Mouse (Mus musculus): Measurements from ENCODE around the gene Spata1. TPM values are rescaled to one million over a fixed set of nuclear protein-coding genes. Genes with fewer than 3 reads are reported as not detected.

The Spata1 gene
- polyA plus RNA-seq, 1 experiment: 2.5 TPM

DNA sequence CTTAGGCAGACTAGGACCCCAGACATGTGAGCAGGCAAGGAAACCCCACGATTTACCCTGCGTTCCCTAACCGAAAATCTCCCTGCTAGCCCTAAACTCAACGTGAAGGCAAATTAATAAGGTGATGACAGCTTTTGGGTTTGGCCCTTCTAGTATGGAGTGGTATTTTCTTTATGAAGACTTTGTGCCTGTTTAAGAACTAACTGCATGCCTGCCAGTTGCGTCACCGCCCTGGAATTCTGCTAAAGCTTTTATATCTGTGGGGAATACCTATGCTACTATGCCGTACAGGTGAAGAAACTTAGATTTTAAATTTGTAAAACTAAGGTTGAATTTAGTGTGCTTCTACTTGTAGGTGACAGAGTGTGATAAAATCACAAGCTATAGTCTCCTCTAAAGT lies 87.1 kb downstream of the Spata1 start:
- Histone ChIP-seq H3K4me3 (ENCODE audit: control insufficient read depth, insufficient read depth, low read length) (no peak overlapping the region), H3K36me3 (ENCODE audit: control insufficient read depth, insufficient read depth, low read length) (no peaks in the 10 kb centered on the region), H3K27ac (ENCODE audit: control insufficient read depth, insufficient read depth, low read length) (no peak overlapping the region), H3K27me3 (ENCODE audit: control insufficient read depth, insufficient read depth, low read length) (no peaks in the 10 kb centered on the region), H3K4me1 (replicated peaks; ENCODE audit: control insufficient read depth, insufficient read depth, low read length) (no peaks in the 10 kb centered on the region)
- DNase-seq: no peak
- no peak for TF ChIP-seq CTCF (IDR thresholded peaks at IDR 0.05; ENCODE audit: borderline replicate concordance, control insufficient read depth, extremely low read depth, insufficient read depth, low read length, poor library complexity)
- TF ChIP-seq POLR2A (IDR thresholded peaks at IDR 0.05; ENCODE audit: control insufficient read depth, extremely low read depth, insufficient read depth, low read length, poor library complexity): no peak
- 93% methylated on average over 7 of the region's 7 CpGs for WGBS

- Histone ChIP-seq H3K4me3 (ENCODE audit: control insufficient read depth, insufficient read depth, low read length) (no peak overlapping the region), H3K4me1 (replicated peaks; ENCODE audit: control insufficient read depth, insufficient read depth, low read length) (no peaks in the 10 kb centered on the region), H3K27ac (ENCODE audit: control insufficient read depth, insufficient read depth, low read length) (no peak overlapping the region), H3K27me3 (ENCODE audit: control insufficient read depth, insufficient read depth, low read length) (no peaks in the 10 kb centered on the region), H3K36me3 (ENCODE audit: control insufficient read depth, insufficient read depth, low read length) (no peaks in the 10 kb centered on the region)
- TF ChIP-seq POLR2A (IDR thresholded peaks at IDR 0.05; ENCODE audit: control insufficient read depth, extremely low read depth, insufficient read depth, low read length, poor library complexity): no peak
- TF ChIP-seq CTCF (IDR thresholded peaks at IDR 0.05; ENCODE audit: borderline replicate concordance, control insufficient read depth, extremely low read depth, insufficient read depth, low read length, poor library complexity): no peak
- 96% methylated on average over 2 of the region's 2 CpGs for WGBS
- no peak for DNase-seq
Measured at GRCm38 (mm10) chr3:146412008-146412407, 87.5 kb downstream of the Spata1 start.

- H3K27ac ChIP-seq (ENCODE audit: control insufficient read depth, insufficient read depth, low read length): no peak overlapping the region
- H3K4me3 ChIP-seq (ENCODE audit: control insufficient read depth, insufficient read depth, low read length): no peak overlapping the region
- H3K36me3 ChIP-seq (ENCODE audit: control insufficient read depth, insufficient read depth, low read length): no peaks in the 10 kb centered on the region
- H3K27me3 ChIP-seq (ENCODE audit: control insufficient read depth, insufficient read depth, low read length): no peaks in the 10 kb centered on the region
- peaks cover 2% of the 10 kb centered on the region; the same call in 1 of the 2 replicates for H3K4me1 ChIP-seq (replicated peaks; ENCODE audit: control insufficient read depth, insufficient read depth, low read length)
- TF ChIP-seq CTCF (IDR thresholded peaks at IDR 0.05; ENCODE audit: borderline replicate concordance, control insufficient read depth, extremely low read depth, insufficient read depth, low read length, poor library complexity): no peak
- no peak for TF ChIP-seq POLR2A (IDR thresholded peaks at IDR 0.05; ENCODE audit: control insufficient read depth, extremely low read depth, insufficient read depth, low read length, poor library complexity)
- no peak for DNase-seq
- 88% methylated on average over 7 of the region's 7 CpGs for WGBS
Measured at GRCm38 (mm10) chr3:146410114-146410513, 89.4 kb downstream of the Spata1 start.

Other genes starting within 250 kb of the Spata1 start
- 5.4 and 7.2 TPM in 2 replicates for gene Ssx2ip, start 95.1 kb downstream of the Spata1 start, polyA plus RNA-seq (2012; rRNA removed)
- gene Ctbs, start 50.0 kb downstream of the Spata1 start, polyA plus RNA-seq (2012; rRNA removed): 2.0 and 2.5 TPM in 2 replicates
- gene Gng5, start 54 bp upstream of the Spata1 start, polyA plus RNA-seq (2012; rRNA removed): 358 and 374 TPM in 2 replicates
- gene Rpf1, start 21.7 kb upstream of the Spata1 start, polyA plus RNA-seq (2012; rRNA removed): 18.6 and 19.0 TPM in 2 replicates
- gene Uox, start 70.7 kb upstream of the Spata1 start, polyA plus RNA-seq (2012; rRNA removed): 0.03 and 0.47 TPM in 2 replicates
- gene Dnase2b, start 115.8 kb upstream of the Spata1 start, polyA plus RNA-seq (2012; rRNA removed): not detected in 2 replicates
- gene 4930503B20Rik, start 151.6 kb upstream of the Spata1 start, polyA plus RNA-seq (2012; rRNA removed): 0.05 TPM in 1 of 2 replicates, not detected in the other
- 0.60 TPM in 1 of 2 replicates, not detected in the other for gene Samd13, start 185.8 kb upstream of the Spata1 start, polyA plus RNA-seq (2012; rRNA removed)

Measured in thymus, adult 2 months (tissue).